Mouse (Mus musculus) heart, embryonic 16.5 days (tissue): ENCODE results near the gene Apbb2. TPM values are rescaled to one million over a fixed set of nuclear protein-coding genes. Genes with fewer than 3 reads are reported as not detected.

Experiments
- ATAC-seq: fragments of 200-750 bp; cut with Nextera tagmentation; replicated peaks from 2 replicates; pipeline ENCODE4 v1.8.0; 2017; ENCODE audit warnings: moderate number of reproducible peaks; ENCODE audit not compliant: insufficient read depth, low FRiP score; ENCODE audit errors: extremely low read depth
- H3K27ac ChIP-seq: fragments of 300-500 bp; sonication (generic); 2 replicates; pipeline ENCODE4 v1.5.1; 2014; ENCODE audit warnings: mild to moderate bottlenecking, low read length, control low read depth, moderate library complexity
- H3K27me3 ChIP-seq: fragments of 300-500 bp; sonication (generic); 2 replicates; pipeline ENCODE4 v1.6.1; 2014; ENCODE audit warnings: low read length, mixed read lengths; ENCODE audit not compliant: control insufficient read depth, insufficient read depth
- H3K36me3 ChIP-seq: fragments of 300-500 bp; sonication (generic); 2 replicates; pipeline ENCODE4 v1.6.1; 2014; ENCODE audit not compliant: control insufficient read depth, insufficient read depth
- H3K4me1 ChIP-seq: fragments of 300-500 bp; sonication (generic); 2 replicates; pipeline ENCODE4 v1.6.1; 2014; ENCODE audit warnings: low read length, mixed read lengths; ENCODE audit not compliant: control insufficient read depth, insufficient read depth
- H3K4me2 ChIP-seq: fragments of 300-500 bp; sonication (generic); 2 replicates; pipeline ENCODE4 v1.6.1; 2014; ENCODE audit warnings: low read depth, mild to moderate bottlenecking, control low read depth, low read length
- H3K4me3 ChIP-seq: fragments of 300-500 bp; sonication (generic); 2 replicates; pipeline ENCODE4 v1.5.1; 2014; ENCODE audit warnings: mild to moderate bottlenecking, control low read depth, low read length
- H3K9ac ChIP-seq: fragments of 300-500 bp; sonication (generic); 2 replicates; pipeline ENCODE4 v1.6.1; 2014; ENCODE audit warnings: low read length, control low read depth
- H3K9me3 ChIP-seq: fragments of 300-500 bp; sonication (generic); replicated peaks from 2 replicates; pipeline ENCODE4 v1.6.1; 2016; ENCODE audit warnings: low read length; ENCODE audit not compliant: control insufficient read depth
- WGBS: fragments of 180-500 bp; shearing (Covaris S2); extraction: QIAGEN DNeasy Blood & Tissue Kit; methylation state at CpG from one replicate; pipeline ENCODE4 v1.1.7; 2014; 5-methylcytosine and 5-hydroxymethylcytosine counted together
- polyA plus RNA-seq: library from polyadenylated mRNA; unstranded; fragments of >200 nt; fragmentation: Nextera tagmentation; extraction: Ambion mirVana; gene quantifications from 2 replicates; pipeline ENCODE4 v1.2.1, GENCODE M21; 2015

Gene Apbb2
- polyA plus RNA-seq, 1 experiment from 2014 or later, result 34.0 TPM

DNA sequence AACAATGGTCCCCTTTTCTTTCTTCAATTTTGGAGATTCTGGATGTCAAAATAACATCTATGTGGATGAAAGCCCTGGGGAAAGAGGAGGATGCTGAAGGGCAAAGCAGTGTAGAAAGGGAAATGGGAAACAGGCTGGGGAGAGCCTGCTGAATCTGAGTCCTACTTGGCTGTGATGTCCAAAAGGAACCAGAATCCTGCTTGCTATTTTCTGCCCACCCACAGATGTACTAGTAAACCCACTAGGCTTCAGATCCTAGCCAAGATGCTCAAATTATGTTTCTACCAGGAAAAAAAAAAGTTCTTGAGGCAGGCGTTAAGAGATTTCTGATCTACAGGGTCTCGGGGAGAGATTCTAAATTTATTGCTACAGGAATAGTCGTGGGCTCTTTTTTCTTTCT lies 205.8 kb downstream of the Apbb2 start:
- H3K4me2 ChIP-seq, result no peak overlapping the region
- H3K27me3 ChIP-seq, result no peaks in the 10 kb centered on the region
- H3K9ac ChIP-seq, result no peak overlapping the region
- H3K36me3 ChIP-seq, result no peaks in the 10 kb centered on the region
- H3K9me3 ChIP-seq, result no peaks in the 10 kb centered on the region
- WGBS, result 81% methylated on average over 3 of the region's 3 CpGs
- no peak overlapping the region for H3K4me3 ChIP-seq
- H3K27ac ChIP-seq, result no peak overlapping the region
- H3K4me1 ChIP-seq, result peaks cover 6% of the 10 kb centered on the region; the same call in 1 of the 2 replicates
- ATAC-seq, result no peak

DNA sequence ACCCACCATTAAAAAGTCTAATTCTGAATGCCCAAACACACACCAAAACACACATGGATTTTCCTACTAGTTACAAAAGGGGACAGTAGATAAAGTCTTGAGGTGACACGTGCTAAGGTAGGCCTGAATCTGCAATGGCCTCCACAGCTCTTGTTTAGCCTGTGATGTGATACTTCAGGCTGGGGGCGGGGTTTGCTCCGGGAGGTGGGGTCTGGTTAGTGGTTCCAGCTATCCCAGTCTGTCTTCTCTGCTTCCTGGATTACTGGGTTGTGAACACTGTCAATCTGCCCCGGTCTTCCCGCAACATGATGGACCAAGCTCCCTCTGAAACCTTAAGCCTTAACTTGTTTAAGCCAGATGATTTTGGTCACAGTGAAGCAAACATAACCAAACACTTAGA lies 210.0 kb downstream of the Apbb2 start:
- Histone ChIP-seq H3K27ac (no peak overlapping the region), H3K9ac (no peak overlapping the region), H3K4me3 (no peak overlapping the region), H3K4me1 (peaks cover 19% of the 10 kb centered on the region), H3K36me3 (no peaks in the 10 kb centered on the region), H3K27me3 (no peaks in the 10 kb centered on the region), H3K9me3 (no peaks in the 10 kb centered on the region), H3K4me2 (no peak overlapping the region)
- 77% methylated on average over 5 of the region's 5 CpGs for WGBS
- no peak for ATAC-seq

DNA sequence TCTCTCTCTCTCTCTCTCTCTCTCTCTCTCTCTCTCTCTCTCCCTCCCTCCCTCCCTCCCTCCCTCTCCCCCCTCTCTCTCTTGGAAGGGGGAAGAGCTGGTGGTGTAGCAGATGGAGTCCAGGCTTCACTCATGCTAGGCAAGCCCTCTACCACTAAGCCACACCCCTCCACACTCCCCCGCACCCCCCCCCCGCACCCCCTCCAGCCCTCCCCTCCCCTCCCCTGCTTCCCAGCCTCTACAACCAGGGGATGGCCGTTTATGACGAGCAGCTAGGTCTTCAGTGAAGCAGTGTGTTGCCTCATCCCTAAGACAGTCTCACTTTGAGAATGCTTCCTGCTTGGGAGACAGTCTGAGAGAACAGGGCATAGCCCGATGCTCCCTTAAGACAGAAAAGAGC lies 210.6 kb downstream of the Apbb2 start:
- H3K9ac ChIP-seq, result no peak overlapping the region
- no peaks in the 10 kb centered on the region for H3K9me3 ChIP-seq
- no peak overlapping the region for H3K27ac ChIP-seq
- H3K4me1 ChIP-seq, result peaks cover 19% of the 10 kb centered on the region
- H3K4me3 ChIP-seq, result no peak overlapping the region
- no peaks in the 10 kb centered on the region for H3K36me3 ChIP-seq
- WGBS, result 43% methylated on average over 4 of the region's 5 CpGs
- no peaks in the 10 kb centered on the region for H3K27me3 ChIP-seq
- H3K4me2 ChIP-seq, result no peak overlapping the region
- peak; percentile 28; the same call in 1 of the 2 replicates for ATAC-seq

DNA sequence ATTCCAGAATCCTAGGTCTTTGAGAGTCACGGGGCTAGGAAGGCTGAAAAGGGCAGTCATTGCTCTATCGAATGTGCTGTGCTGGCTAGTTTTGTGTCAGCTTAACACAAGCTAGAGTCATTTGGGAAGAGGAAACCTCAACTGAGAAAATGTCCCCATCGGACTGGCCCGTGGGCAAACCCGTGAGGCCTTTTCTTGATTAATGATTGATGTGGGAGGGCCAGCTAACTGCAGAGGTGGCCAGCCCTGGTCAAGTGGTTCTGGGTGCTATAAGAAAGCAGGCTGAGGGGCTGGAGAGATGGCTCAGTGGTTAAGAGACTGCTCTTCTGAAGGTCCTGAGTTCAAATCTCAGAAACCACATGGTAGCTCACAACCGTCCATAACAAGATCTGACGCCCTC lies 212.2 kb downstream of the Apbb2 start:
- Histone ChIP-seq H3K9ac (no peak overlapping the region), H3K36me3 (no peaks in the 10 kb centered on the region), H3K9me3 (no peaks in the 10 kb centered on the region), H3K4me3 (no peak overlapping the region), H3K27ac (no peak overlapping the region), H3K4me1 (peaks cover 19% of the 10 kb centered on the region), H3K4me2 (no peak overlapping the region), H3K27me3 (no peaks in the 10 kb centered on the region)
- 90% methylated on average over 7 of the region's 7 CpGs for WGBS
- no peak for ATAC-seq

DNA sequence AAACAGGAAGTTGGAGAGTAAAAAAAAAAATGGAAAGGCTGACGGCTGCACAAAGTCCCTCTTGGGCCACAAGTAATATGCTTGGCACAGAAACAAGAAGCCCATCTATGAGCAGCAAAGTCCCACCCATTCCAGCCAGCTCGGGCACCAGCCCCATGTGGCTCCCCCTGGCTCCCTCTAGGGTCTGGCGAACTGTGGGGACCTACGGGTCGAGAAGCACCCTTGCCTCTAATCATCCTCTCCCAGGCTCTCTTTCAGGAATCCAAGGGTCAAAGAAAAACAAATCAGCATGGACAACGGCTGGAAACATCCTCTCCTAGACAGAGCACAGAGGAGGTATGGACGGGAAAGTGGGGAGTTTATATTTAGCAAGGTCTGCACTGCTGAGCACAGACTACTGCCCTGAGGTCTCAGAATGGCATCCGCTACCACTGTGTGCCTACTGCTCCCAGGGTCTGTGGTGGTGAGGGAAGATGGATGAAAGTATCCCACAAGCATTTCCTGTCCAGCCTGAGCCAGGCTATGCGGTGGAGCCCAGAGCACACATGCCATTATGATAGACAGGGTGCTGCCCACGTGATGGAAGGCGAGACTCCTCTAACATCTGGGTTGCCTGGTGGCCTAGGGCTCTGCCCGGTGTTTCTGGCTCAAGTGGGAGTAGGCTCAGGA lies 212.7 kb downstream of the Apbb2 start:
- H3K9ac ChIP-seq, result peak overlapping the region; percentile 28
- 24% methylated on average over 12 of the region's 12 CpGs for WGBS
- H3K4me3 ChIP-seq, result peak overlapping the region; percentile 22
- H3K27ac ChIP-seq, result peak overlapping the region; percentile 74
- H3K4me1 ChIP-seq, result peaks cover 19% of the 10 kb centered on the region
- peak; percentile 60 for ATAC-seq
- H3K36me3 ChIP-seq, result no peaks in the 10 kb centered on the region
- H3K9me3 ChIP-seq, result no peaks in the 10 kb centered on the region
- H3K27me3 ChIP-seq, result no peaks in the 10 kb centered on the region
- peak overlapping the region; percentile 51 for H3K4me2 ChIP-seq

DNA sequence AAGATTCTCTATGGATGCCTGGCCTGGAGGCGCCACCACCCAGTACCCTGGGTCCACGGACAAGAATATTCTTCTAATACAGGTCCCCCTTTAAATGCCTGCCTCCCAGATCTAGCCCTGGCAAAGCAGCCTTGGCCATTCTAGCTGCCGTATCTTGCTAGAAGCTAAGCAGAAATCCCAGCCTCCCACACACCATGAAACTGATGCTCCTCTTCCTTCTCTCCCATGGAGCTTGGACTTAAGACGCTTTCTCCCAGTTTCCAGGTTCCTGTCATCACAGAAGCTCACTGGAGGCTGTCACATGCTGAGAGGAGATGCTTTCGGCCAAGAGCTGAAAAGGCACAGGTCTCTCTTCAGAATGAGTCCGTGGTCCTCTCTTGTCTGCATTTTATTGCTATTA lies 213.3 kb downstream of the Apbb2 start:
- 62% methylated on average over 6 of the region's 6 CpGs for WGBS
- H3K4me3 ChIP-seq, result no peak overlapping the region
- H3K36me3 ChIP-seq, result no peaks in the 10 kb centered on the region
- ATAC-seq, result no peak
- no peaks in the 10 kb centered on the region for H3K9me3 ChIP-seq
- H3K4me1 ChIP-seq, result peaks cover 19% of the 10 kb centered on the region
- H3K27me3 ChIP-seq, result no peaks in the 10 kb centered on the region
- no peak overlapping the region; the same call in 1 of the 2 replicates for H3K9ac ChIP-seq
- H3K27ac ChIP-seq, result peak overlapping the region; percentile 40
- H3K4me2 ChIP-seq, result peak overlapping the region; percentile 51

DNA sequence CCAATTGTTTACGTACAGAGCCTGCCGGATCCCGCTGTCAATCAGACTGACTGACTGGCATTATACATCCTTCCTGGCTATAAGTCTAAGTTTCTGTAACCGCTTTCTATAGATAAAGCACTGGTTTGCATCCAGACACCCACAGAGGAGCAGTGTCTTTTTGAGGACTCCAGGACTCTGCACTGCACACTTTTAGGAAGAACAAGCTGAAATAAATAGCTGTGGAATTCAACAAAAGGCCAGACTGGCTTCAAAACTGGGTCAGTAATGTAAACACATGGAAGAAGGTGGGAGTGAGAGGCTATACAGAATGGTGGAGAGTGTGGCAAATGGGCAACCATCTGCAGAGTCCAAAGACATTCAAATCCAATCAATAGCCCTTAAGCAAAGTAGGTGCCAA lies 218.0 kb downstream of the Apbb2 start:
- H3K36me3 ChIP-seq, result no peaks in the 10 kb centered on the region
- H3K4me3 ChIP-seq, result no peak overlapping the region
- no peak overlapping the region for H3K27ac ChIP-seq
- H3K4me1 ChIP-seq, result peaks cover 32% of the 10 kb centered on the region
- no peaks in the 10 kb centered on the region for H3K9me3 ChIP-seq
- H3K4me2 ChIP-seq, result no peak overlapping the region
- H3K9ac ChIP-seq, result no peak overlapping the region
- 84% methylated on average over 4 of the region's 4 CpGs for WGBS
- ATAC-seq, result no peak
- H3K27me3 ChIP-seq, result no peaks in the 10 kb centered on the region

DNA sequence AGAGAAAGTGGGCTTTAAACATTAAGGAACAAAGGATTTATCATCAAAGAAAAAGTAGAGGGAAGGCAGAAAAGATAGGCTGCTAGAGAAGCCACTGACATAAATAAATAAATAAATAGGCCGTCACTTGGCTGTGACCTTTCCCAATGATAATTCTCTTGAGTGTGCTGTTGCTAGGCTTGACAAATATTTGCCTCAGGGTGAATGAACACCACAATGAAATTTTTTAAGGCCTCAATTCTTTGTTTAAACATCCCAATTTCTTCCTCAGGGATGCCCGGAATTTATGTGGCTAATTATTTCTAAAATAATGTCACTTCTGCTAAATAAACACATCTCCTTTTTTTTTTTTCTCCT lies 219.3 kb downstream of the Apbb2 start:
- no peaks in the 10 kb centered on the region for H3K9me3 ChIP-seq
- WGBS, result 53% methylated on average over 2 of the region's 2 CpGs
- no peak overlapping the region for H3K9ac ChIP-seq
- no peak for ATAC-seq
- H3K4me1 ChIP-seq, result peaks cover 28% of the 10 kb centered on the region
- no peak overlapping the region for H3K27ac ChIP-seq
- H3K27me3 ChIP-seq, result no peaks in the 10 kb centered on the region
- H3K36me3 ChIP-seq, result no peaks in the 10 kb centered on the region
- no peak overlapping the region for H3K4me3 ChIP-seq
- H3K4me2 ChIP-seq, result no peak overlapping the region

DNA sequence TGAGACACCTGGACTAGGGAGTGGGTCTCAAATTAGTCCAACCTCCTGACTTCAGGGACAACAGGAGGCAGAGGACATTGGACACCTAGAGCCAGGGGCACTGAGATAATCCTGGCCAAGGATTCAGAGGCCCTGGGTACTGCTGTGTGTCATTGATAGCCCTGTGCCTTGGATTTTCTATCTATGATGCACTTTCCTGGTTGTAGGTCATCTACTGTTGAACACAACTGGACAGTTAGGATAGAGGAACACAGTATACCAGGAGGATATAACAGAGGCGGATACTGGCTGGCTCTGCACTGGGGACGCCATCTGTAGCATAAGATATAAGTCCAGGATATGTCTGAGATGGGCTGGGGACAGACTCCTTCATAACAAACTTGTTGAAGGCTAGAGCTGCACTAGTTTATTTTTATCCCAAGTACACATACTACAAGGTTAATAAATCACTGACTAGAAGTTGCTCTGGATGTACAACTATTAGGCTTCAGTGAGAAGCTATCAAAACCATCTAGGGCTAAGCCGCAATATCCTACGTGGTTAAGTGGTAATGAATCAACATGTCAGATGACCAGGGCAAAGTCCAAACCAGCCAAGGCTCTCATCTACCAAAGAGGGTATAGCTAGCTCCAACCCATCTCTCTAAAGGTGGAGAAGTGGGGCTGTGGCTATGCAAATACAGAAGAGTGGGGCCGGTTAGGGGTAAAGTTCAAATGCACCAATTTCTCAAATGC lies 219.9 kb downstream of the Apbb2 start:
- no peak overlapping the region for H3K9ac ChIP-seq

More for the DNA sequence above, 219.9 kb downstream of the Apbb2 start:
- Histone ChIP-seq H3K4me3 (no peak overlapping the region), H3K4me2 (no peak overlapping the region), H3K36me3 (no peaks in the 10 kb centered on the region), H3K27ac (0 out of 2 replicates have a peak overlapping the region, but pooled peaks have one; percentile 9), H3K27me3 (no peaks in the 10 kb centered on the region), H3K9me3 (no peaks in the 10 kb centered on the region), H3K4me1 (peaks cover 28% of the 10 kb centered on the region)
- no peak for ATAC-seq
- 74% methylated on average over 5 of the region's 5 CpGs for WGBS
